Mouse (Mus musculus): Measurements from ENCODE around the gene Prss46. TPM values are rescaled to one million over a fixed set of nuclear protein-coding genes. Genes with fewer than 3 reads are reported as not detected.
A peak's percentile ranks its signal among the peaks of the same experiment; 100 is the strongest.
"Not testable (repeated sequence)": the region's sequence is repeated elsewhere in the genome, so short reads cannot be mapped to it uniquely, and the experiment has no call there.

Prss46 gene
- total RNA-seq (2014; fragmentation: Nextera tagmentation) (not detected in 2 replicates), total RNA-seq (2017) (not detected in 2 replicates)

- no peak for ATAC-seq (replicated peaks; ENCODE audit: low FRiP score, low TSS enrichment, poor library complexity, severe bottlenecking)
These were observed at the start of gene Prss46 for GRCm38 (mm10) chr9:110844206-110844605. Gene Prss46, plus strand, starts transcription at chr9:110844506.

- no peak for ATAC-seq (replicated peaks; ENCODE audit: low FRiP score, low TSS enrichment, poor library complexity, severe bottlenecking)
These were observed 47.3 kb upstream of the Prss46 start for GRCm38 (mm10) chr9:110797013-110797412.

DNA sequence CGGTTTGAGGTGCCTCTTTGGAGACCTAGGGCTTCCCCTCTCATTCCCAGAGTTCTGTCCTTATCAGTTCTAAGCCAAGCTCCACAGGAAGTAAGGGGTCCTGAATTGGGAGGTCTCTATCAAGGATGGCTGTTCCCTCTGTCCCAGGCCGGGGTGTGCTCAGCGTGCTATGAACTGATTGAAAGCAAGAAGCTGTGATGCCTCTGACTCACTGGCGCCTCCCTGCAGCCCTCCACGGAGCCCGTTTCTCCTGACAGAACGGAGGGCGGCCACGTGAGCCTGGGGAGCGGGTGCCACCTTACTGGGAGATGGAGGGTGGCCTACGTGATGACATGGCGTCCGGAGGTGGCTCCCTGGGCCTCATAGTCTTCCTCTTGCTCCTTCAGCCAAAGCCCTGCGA, 46.4 kb upstream of the Prss46 start, which contains the start of gene Prss42:
TSS of gene Prss42 (plus strand) at position 301 of the 400 bp plus-strand sequence.
- ATAC-seq (replicated peaks; ENCODE audit: low FRiP score, low TSS enrichment, poor library complexity, severe bottlenecking) = no peak

DNA sequence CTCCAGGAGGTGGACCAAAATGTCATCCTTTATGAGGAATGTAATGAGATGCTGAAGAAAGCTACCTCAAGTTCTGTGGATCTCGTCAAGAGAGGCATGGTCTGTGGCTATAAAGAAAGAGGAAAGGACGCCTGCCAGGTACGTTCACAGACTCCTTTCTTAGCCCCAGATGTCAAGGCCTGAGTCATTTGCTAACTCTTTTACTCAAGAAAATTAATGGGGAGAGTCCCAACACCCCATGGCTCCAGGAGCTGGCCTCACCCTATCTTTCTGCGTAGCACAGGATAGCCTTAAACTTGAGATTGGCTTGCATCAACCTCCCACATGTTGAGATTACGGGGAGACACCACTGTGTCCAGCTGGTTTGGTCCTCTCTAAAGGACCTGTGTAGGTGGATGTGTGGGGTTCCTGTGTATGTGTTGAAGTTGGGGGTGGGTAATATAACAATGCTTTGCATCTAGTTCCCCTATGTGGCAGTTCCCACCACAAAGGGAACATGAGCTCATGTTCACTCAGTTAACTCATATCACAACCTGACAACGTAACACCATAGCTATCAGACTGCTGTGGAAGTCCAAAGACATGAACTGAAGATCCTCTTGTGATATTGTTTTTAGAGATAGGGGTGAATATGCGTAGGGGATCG, 43.3 kb upstream of the Prss46 start:
- no peak for ATAC-seq (replicated peaks; ENCODE audit: low FRiP score, low TSS enrichment, poor library complexity, severe bottlenecking)

GRCm38 (mm10) chr9:110803294-110803693, 41.0 kb upstream of the Prss46 start:
- no peak for ATAC-seq (replicated peaks; ENCODE audit: low FRiP score, low TSS enrichment, poor library complexity, severe bottlenecking)

- ATAC-seq (replicated peaks; ENCODE audit: low FRiP score, low TSS enrichment, poor library complexity, severe bottlenecking) = no peak
These were observed 34.3 kb upstream of the Prss46 start for GRCm38 (mm10) chr9:110810051-110810450.

- ATAC-seq (replicated peaks; ENCODE audit: low FRiP score, low TSS enrichment, poor library complexity, severe bottlenecking) = no peak
These were observed 30.5 kb upstream of the Prss46 start, which contains the start of gene Prss44 for GRCm38 (mm10) chr9:110813789-110814188. Gene Prss44, plus strand, starts transcription at chr9:110813994.

DNA sequence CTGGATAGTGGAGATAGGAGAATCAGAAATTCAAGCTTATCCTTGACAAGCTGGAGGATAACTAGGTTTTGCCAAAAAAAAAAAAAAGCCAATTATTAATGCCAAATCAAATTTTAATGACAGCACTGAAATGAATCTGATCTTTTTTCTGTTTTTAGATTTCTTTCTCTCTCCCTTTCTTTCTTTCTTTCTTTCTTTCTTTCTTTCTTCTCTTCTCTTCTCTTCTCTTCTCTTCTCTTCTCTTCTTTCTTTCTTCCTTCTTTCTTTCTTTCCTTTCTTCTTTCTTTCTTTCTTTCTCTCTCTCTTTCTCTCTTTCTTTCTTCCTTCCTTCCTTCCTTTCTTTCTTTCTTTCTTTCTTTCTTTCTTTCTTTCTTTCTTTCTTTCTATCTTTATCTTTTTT, 23.8 kb upstream of the Prss46 start:
- ATAC-seq (replicated peaks; ENCODE audit: low FRiP score, low TSS enrichment, poor library complexity, severe bottlenecking) = not testable (repeated sequence)

DNA sequence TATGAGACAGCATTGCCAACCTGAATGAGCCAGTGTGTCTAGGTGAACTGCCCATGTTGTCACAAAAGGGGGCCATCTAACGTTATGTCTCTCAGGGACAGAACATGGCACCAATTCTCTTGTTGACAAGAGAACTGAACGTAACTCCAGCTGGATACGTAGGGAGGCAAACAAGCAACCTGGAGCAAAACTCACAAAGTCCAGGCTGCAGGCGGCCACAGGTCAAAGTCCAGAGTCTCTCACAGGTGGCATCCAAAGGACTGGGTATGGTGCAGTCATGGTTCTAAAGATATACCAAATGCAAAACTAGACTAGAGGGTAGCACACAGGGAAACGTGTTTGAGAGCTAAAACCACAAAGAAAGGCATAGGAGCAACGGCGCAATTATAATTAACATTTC, 22.9 kb upstream of the Prss46 start:
- ATAC-seq (replicated peaks; ENCODE audit: low FRiP score, low TSS enrichment, poor library complexity, severe bottlenecking) = no peak

- no peak for ATAC-seq (replicated peaks; ENCODE audit: low FRiP score, low TSS enrichment, poor library complexity, severe bottlenecking)
These were observed 18.9 kb upstream of the Prss46 start for GRCm38 (mm10) chr9:110825426-110825825.

DNA sequence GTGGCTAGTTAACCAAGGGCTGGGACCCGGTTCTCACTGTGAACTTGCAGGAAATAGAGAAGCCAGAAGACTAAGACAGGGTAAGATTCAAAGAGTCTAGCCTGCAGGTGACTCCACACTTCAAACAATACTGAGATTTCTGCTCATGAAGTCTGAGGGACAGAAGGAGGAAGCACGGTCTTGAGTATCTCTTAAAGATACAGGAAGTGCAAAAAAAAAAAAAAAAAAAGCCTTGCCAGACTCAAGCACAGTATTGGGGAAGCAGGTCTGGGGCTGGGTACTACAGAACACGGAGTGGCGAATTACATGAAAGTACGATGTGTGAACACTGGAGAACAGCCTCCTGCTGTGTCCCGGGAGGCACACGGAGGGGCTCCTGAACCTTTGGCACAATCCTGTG, 18.5 kb upstream of the Prss46 start:
- no peak for ATAC-seq (replicated peaks; ENCODE audit: low FRiP score, low TSS enrichment, poor library complexity, severe bottlenecking)

- no peak for ATAC-seq (replicated peaks; ENCODE audit: low FRiP score, low TSS enrichment, poor library complexity, severe bottlenecking)
These were observed 17.9 kb upstream of the Prss46 start, which contains the start of gene Prss43 for GRCm38 (mm10) chr9:110826390-110826789. Gene Prss43, plus strand, starts transcription at chr9:110826690.

GRCm38 (mm10) chr9:110833021-110833420, 11.3 kb upstream of the Prss46 start:
- peak; percentile 63 for ATAC-seq (replicated peaks; ENCODE audit: low FRiP score, low TSS enrichment, poor library complexity, severe bottlenecking)

- no peak for ATAC-seq (replicated peaks; ENCODE audit: low FRiP score, low TSS enrichment, poor library complexity, severe bottlenecking)
These were observed 9.9 kb upstream of the Prss46 start, which contains the start of gene Prss45 for GRCm38 (mm10) chr9:110834411-110834810. Gene Prss45, plus strand, starts transcription at chr9:110834588.

- no peak for ATAC-seq (replicated peaks; ENCODE audit: low FRiP score, low TSS enrichment, poor library complexity, severe bottlenecking)
These were observed 9.3 kb upstream of the Prss46 start for GRCm38 (mm10) chr9:110834961-110835360.

DNA sequence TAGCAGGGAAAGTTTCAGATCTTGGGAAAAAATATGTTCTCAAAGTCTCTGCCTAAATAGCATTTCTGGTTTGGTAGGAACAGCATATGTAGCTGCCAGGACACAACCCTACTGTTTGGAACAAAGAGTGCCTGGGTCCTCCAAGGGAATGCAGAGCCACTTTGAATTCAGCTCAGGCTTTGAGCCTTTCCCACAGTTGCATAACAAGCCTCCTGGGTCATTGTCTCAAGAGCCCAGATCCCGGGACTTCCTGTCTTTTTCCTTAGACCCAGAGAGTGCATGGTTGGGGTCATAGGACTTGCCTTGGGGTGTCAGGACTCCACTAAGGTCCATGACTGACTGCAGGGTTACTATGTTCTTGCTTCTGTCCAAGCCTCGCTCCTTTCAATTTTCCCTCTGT, 8.2 kb upstream of the Prss46 start:
- ATAC-seq (replicated peaks; ENCODE audit: low FRiP score, low TSS enrichment, poor library complexity, severe bottlenecking) = no peak

DNA sequence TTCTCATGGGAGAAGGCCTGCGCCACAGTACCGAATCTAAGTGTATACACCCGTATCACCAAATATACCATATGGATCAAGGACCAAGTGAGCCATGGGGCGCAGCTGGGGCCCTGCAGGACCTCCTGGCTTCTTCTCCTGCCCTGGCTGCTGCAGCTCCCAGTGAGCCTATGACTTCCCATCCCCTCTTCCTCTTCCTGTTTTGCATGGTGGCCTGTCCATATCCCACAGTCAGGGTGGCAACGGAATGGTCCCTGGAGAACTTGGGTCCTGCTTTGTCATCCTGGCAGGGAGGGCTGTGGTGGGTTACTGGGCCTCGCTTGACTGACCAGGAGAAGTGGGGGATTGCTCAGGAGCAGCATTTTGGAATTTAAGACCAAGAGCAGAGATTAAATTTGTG, 3.4 kb upstream of the Prss46 start:
- ATAC-seq (replicated peaks; ENCODE audit: low FRiP score, low TSS enrichment, poor library complexity, severe bottlenecking) = no peak

DNA sequence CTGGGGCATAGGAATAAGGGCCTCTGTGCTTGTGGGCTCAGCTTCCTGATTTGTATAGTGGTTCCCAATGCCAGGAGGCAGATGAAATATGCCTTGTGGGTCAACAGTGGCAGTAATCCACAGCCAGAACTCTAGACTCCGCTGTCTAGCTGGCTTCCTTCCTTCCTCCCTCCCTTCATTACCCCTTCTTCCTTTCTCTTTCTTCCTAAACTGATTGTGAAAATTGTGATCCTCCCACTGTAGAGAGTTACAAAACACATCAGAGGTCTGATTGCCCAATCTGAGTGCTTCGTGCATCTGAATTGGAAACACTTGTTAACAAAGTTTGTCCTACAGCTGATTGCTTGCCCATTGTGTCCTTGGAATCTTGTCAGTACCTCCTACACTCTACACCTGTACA, 2.9 kb upstream of the Prss46 start:
- ATAC-seq (replicated peaks; ENCODE audit: low FRiP score, low TSS enrichment, poor library complexity, severe bottlenecking) = no peak

- ATAC-seq (replicated peaks; ENCODE audit: low FRiP score, low TSS enrichment, poor library complexity, severe bottlenecking) = no peak
These were observed 4.9 kb downstream of the Prss46 start for GRCm38 (mm10) chr9:110849162-110849561.

DNA sequence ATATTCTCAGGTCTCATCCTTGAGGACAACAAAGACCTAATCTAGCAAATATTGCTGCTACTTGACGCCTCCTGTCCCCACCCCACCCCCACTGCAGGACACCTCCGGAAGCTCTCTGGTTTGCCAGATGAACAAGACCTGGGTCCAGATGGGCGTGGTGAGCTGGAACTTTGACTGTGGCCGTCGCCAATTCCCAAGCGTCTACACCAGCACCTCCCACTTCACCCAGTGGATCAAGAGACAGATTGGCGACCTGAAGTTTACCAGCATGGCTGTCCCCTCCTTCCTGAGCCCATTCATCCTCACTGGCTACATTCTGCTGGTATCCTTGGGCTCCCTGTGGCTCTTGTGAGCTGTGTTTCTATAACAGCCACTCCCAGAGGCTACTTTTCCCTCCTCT, 11.6 kb downstream of the Prss46 start:
- no peak for ATAC-seq (replicated peaks; ENCODE audit: low FRiP score, low TSS enrichment, poor library complexity, severe bottlenecking)

- ATAC-seq (replicated peaks; ENCODE audit: low FRiP score, low TSS enrichment, poor library complexity, severe bottlenecking) = no peak
These were observed 12.6 kb downstream of the Prss46 start for GRCm38 (mm10) chr9:110856920-110857319.

All from megakaryocyte-erythroid progenitor cell, adult 5-6 weeks (primary cell).